Mouse (Mus musculus): ENCODE measurements at regions not wholly inside any gene's neighbourhood (a gene's known extent, or its start where the extent isn't known, plus 50 kb on each side); places are given as distances from the start of the nearest gene placed in this dataset.

DNA sequence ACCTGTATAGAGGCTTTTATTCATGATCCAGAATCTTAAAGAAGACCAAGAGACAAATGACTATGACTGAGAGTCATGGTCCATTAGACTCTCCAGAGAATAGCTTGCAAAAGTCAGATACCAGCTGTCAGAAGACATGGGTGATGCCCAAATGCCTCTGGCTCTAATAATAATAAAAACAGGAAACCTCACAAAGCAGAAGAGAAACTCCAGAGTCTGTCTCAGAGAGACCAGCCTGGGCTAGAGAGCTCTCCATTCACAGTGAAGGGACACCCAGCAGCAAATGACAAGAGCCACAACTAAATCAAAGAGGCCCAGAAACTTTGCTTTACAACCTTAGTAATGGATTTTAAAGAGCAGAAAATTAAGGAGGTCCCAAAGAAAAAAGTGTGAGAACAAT, 365.0 kb upstream of the Zfp703 start:
- TF ChIP-seq CTCF (IDR thresholded peaks at IDR 0.05; ENCODE audit: low read depth, low read length) (no peak), GATA1 (IDR thresholded peaks at IDR 0.05; ENCODE audit: borderline replicate concordance, low read length) (no peak), POLR2AphosphoS5 (IDR thresholded peaks at IDR 0.05; ENCODE audit: insufficient replicate concordance, low read depth, low read length) (no peak), GATA2 (IDR thresholded peaks at IDR 0.05; ENCODE audit: borderline replicate concordance, low read depth, low read length) (no peak), TAL1 (conservative IDR thresholded peaks at IDR 0.05; ENCODE audit: low read depth, low read length) (no peak)
- Histone ChIP-seq H3K27me3 (ENCODE audit: insufficient read depth, low read length) (no peaks in the 10 kb centered on the region), H3K36me3 (replicated peaks) (no peaks in the 10 kb centered on the region), H3K9me3 (replicated peaks) (no peaks in the 10 kb centered on the region), H3K4me1 (ENCODE audit: insufficient read depth, low read depth, low read length) (peaks cover 2% of the 10 kb centered on the region; the same call in 1 of the 2 replicates), H3K4me3 (ENCODE audit: low read depth, low read length) (no peak overlapping the region)
- DNase-seq (ENCODE audit: low spot score) (no peak), ATAC-seq (ENCODE audit: extremely low read depth, insufficient number of reproducible peaks, low FRiP score, poor library complexity, severe bottlenecking) (no peak)

DNA sequence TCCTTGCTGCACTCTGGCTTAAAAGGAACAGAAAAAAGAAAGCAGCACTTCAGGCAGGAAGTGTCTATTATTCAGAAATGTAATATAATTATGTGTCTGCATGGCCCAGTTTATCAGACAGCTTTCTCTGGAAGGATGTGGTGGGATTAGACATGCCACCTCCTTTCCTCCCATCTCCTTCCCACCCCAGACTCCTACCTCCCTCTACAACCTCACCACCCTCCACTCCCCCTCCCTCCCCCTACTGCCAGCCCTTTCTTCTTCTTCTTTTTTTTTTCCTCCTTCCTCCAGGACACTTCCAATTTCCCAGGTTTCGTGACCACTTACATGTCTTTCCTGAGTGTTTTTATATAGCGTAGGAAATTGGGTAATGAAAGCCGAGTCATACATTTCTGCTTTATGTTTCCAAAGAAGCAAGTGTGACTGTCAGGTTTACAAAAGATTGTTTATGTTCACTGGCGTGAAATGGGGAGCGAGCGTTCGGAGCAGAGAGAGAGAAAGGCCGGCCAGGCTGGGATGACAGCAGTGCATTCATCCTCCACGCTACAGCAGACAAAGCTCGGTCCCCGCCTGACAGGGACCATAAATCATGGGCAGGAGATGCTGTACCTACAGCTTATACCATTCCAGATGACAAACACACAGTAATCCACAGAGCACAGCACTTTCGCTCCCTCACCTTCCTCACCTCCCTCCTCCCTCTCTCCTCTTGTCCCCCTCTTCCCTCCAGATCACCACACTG, 354.6 kb upstream of the Zfp703 start:
- ATAC-seq (ENCODE audit: extremely low read depth, insufficient number of reproducible peaks, low FRiP score, poor library complexity, severe bottlenecking) = no peak
- no peak for TF ChIP-seq GATA2 (IDR thresholded peaks at IDR 0.05; ENCODE audit: borderline replicate concordance, low read depth, low read length)
- TF ChIP-seq POLR2AphosphoS5 (IDR thresholded peaks at IDR 0.05; ENCODE audit: insufficient replicate concordance, low read depth, low read length) = no peak
- TF ChIP-seq GATA1 (IDR thresholded peaks at IDR 0.05; ENCODE audit: borderline replicate concordance, low read length) = no peak
- no peak for TF ChIP-seq TAL1 (conservative IDR thresholded peaks at IDR 0.05; ENCODE audit: low read depth, low read length)
- no peak for TF ChIP-seq CTCF (IDR thresholded peaks at IDR 0.05; ENCODE audit: low read depth, low read length)
- no peaks in the 10 kb centered on the region for H3K9me3 ChIP-seq (replicated peaks)
- DNase-seq (ENCODE audit: low spot score) = no peak
- peaks cover 23% of the 10 kb centered on the region for H3K4me1 ChIP-seq (ENCODE audit: insufficient read depth, low read depth, low read length)
- no peaks in the 10 kb centered on the region for H3K27me3 ChIP-seq (ENCODE audit: insufficient read depth, low read length)
- H3K36me3 ChIP-seq (replicated peaks) = no peaks in the 10 kb centered on the region
- H3K4me3 ChIP-seq (ENCODE audit: low read depth, low read length) = no peak overlapping the region

- TF ChIP-seq TAL1 (conservative IDR thresholded peaks at IDR 0.05; ENCODE audit: low read depth, low read length) (no peak), GATA2 (IDR thresholded peaks at IDR 0.05; ENCODE audit: borderline replicate concordance, low read depth, low read length) (no peak), GATA1 (IDR thresholded peaks at IDR 0.05; ENCODE audit: borderline replicate concordance, low read length) (no peak), POLR2AphosphoS5 (IDR thresholded peaks at IDR 0.05; ENCODE audit: insufficient replicate concordance, low read depth, low read length) (no peak), CTCF (IDR thresholded peaks at IDR 0.05; ENCODE audit: low read depth, low read length) (no peak)
- no peaks in the 10 kb centered on the region for H3K36me3 ChIP-seq (replicated peaks)
- DNase-seq (ENCODE audit: low spot score) (no peak), ATAC-seq (ENCODE audit: extremely low read depth, insufficient number of reproducible peaks, low FRiP score, poor library complexity, severe bottlenecking) (no peak)
- no peaks in the 10 kb centered on the region for H3K9me3 ChIP-seq (replicated peaks)
- H3K4me3 ChIP-seq (ENCODE audit: low read depth, low read length) = no peak overlapping the region
- H3K27me3 ChIP-seq (ENCODE audit: insufficient read depth, low read length) = no peaks in the 10 kb centered on the region
- peaks cover 45% of the 10 kb centered on the region for H3K4me1 ChIP-seq (ENCODE audit: insufficient read depth, low read depth, low read length)
These were observed 350.9 kb upstream of the Zfp703 start for GRCm38 (mm10) chr8:26626186-26626585.

DNA sequence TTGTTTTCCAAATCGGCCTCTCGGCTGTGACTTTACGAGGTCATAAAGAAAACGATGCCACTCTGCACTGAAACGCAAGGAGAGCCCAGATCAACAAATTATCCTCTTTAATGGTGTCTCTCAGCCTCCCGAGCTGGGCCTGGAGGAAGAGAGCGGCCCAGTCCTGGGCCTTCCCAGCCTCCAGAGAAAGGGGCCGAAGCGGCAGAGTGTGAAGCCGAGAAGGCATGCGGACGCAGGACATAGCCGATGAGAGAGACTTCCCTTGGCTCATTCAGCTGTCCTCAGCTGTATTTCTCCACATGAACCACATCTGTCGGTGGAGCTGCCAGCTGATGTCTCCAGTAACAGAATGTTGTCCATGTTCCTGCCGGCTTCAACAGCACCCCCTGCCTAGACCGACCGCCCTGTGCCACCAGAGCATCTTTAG, 350.5 kb upstream of the Zfp703 start:
- no peaks in the 10 kb centered on the region for H3K9me3 ChIP-seq (replicated peaks)
- H3K36me3 ChIP-seq (replicated peaks) = no peaks in the 10 kb centered on the region
- TF ChIP-seq GATA2 (IDR thresholded peaks at IDR 0.05; ENCODE audit: borderline replicate concordance, low read depth, low read length) = no peak
- TF ChIP-seq POLR2AphosphoS5 (IDR thresholded peaks at IDR 0.05; ENCODE audit: insufficient replicate concordance, low read depth, low read length) = no peak
- TF ChIP-seq CTCF (IDR thresholded peaks at IDR 0.05; ENCODE audit: low read depth, low read length) = no peak
- no peak for TF ChIP-seq GATA1 (IDR thresholded peaks at IDR 0.05; ENCODE audit: borderline replicate concordance, low read length)
- no peak for TF ChIP-seq TAL1 (conservative IDR thresholded peaks at IDR 0.05; ENCODE audit: low read depth, low read length)
- DNase-seq (ENCODE audit: low spot score) = no peak
- ATAC-seq (ENCODE audit: extremely low read depth, insufficient number of reproducible peaks, low FRiP score, poor library complexity, severe bottlenecking) = no peak
- no peaks in the 10 kb centered on the region for H3K27me3 ChIP-seq (ENCODE audit: insufficient read depth, low read length)
- H3K4me1 ChIP-seq (ENCODE audit: insufficient read depth, low read depth, low read length) = peaks cover 45% of the 10 kb centered on the region
- H3K4me3 ChIP-seq (ENCODE audit: low read depth, low read length) = no peak overlapping the region

GRCm38 (mm10) chr8:26627191-26627891, 349.8 kb upstream of the Zfp703 start:
- no peaks in the 10 kb centered on the region for H3K9me3 ChIP-seq (replicated peaks)
- H3K4me3 ChIP-seq (ENCODE audit: low read depth, low read length) = no peak overlapping the region
- no peak for TF ChIP-seq TAL1 (conservative IDR thresholded peaks at IDR 0.05; ENCODE audit: low read depth, low read length)
- no peak for TF ChIP-seq GATA1 (IDR thresholded peaks at IDR 0.05; ENCODE audit: borderline replicate concordance, low read length)
- no peak for TF ChIP-seq GATA2 (IDR thresholded peaks at IDR 0.05; ENCODE audit: borderline replicate concordance, low read depth, low read length)
- no peak for TF ChIP-seq CTCF (IDR thresholded peaks at IDR 0.05; ENCODE audit: low read depth, low read length)
- no peak for TF ChIP-seq POLR2AphosphoS5 (IDR thresholded peaks at IDR 0.05; ENCODE audit: insufficient replicate concordance, low read depth, low read length)
- DNase-seq (ENCODE audit: low spot score) (no peak), ATAC-seq (ENCODE audit: extremely low read depth, insufficient number of reproducible peaks, low FRiP score, poor library complexity, severe bottlenecking) (no peak)
- peaks cover 44% of the 10 kb centered on the region for H3K4me1 ChIP-seq (ENCODE audit: insufficient read depth, low read depth, low read length)
- no peaks in the 10 kb centered on the region for H3K27me3 ChIP-seq (ENCODE audit: insufficient read depth, low read length)
- no peaks in the 10 kb centered on the region for H3K36me3 ChIP-seq (replicated peaks)

DNA sequence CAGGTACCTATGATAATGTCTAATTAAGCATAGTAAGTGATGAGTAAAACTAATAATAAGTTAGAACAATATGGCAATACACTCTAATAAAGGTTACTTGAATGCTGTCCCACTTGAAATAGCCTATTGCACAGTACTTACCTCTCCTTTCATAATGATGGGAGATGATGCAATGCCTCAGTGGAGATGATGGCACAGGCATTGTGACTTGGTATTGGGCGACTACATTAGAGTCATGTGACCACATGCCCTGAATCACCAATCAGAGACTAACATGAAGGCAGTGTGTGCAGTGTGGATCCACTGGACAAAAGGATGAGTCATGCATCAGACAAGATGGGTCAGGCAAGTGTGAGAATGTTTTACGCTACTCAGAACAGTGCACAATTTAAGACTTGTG, 346.6 kb upstream of the Zfp703 start:
- TF ChIP-seq POLR2AphosphoS5 (IDR thresholded peaks at IDR 0.05; ENCODE audit: insufficient replicate concordance, low read depth, low read length) (no peak), TAL1 (conservative IDR thresholded peaks at IDR 0.05; ENCODE audit: low read depth, low read length) (no peak), CTCF (IDR thresholded peaks at IDR 0.05; ENCODE audit: low read depth, low read length) (no peak), GATA2 (IDR thresholded peaks at IDR 0.05; ENCODE audit: borderline replicate concordance, low read depth, low read length) (no peak), GATA1 (IDR thresholded peaks at IDR 0.05; ENCODE audit: borderline replicate concordance, low read length) (no peak)
- no peaks in the 10 kb centered on the region for H3K36me3 ChIP-seq (replicated peaks)
- H3K4me1 ChIP-seq (ENCODE audit: insufficient read depth, low read depth, low read length) = peaks cover 69% of the 10 kb centered on the region
- DNase-seq (ENCODE audit: low spot score) (no peak), ATAC-seq (ENCODE audit: extremely low read depth, insufficient number of reproducible peaks, low FRiP score, poor library complexity, severe bottlenecking) (no peak)
- H3K9me3 ChIP-seq (replicated peaks) = no peaks in the 10 kb centered on the region
- no peak overlapping the region for H3K4me3 ChIP-seq (ENCODE audit: low read depth, low read length)
- no peaks in the 10 kb centered on the region for H3K27me3 ChIP-seq (ENCODE audit: insufficient read depth, low read length)
